Mouse (Mus musculus) heart, adult 2 months (tissue): ENCODE measurements around the gene A1cf.

ENCODE experiments used
- CTCF ChIP-seq: fragments of 200-600 bp; IDR thresholded peaks from 2 replicates; pipeline ENCODE4 v1.8.1; 2022; ENCODE audit warnings: antibody characterized with exemption, mild to moderate bottlenecking, moderate library complexity
- EP300 ChIP-seq: fragments of 200-500 bp; IDR thresholded peaks from 2 replicates; pipeline ENCODE4 v1.6.1; 2011; ENCODE audit warnings: low read depth, low read length, control low read depth; ENCODE audit not compliant: insufficient read depth
- POLR2A ChIP-seq: fragments of 200-500 bp; IDR thresholded peaks from 2 replicates; pipeline ENCODE4 v1.6.1; 2011; ENCODE audit warnings: mild to moderate bottlenecking, low read depth, low read length, control low read depth; ENCODE audit not compliant: insufficient read depth

- TF ChIP-seq CTCF (no peak), EP300 (no peak), POLR2A (no peak)
These were observed 94.6 kb downstream of the A1cf start for GRCm38 (mm10) chr19:31963147-31963546.
